ENCODE assay signal across 10 mouse cellular contexts in the genomic region with DNA sequence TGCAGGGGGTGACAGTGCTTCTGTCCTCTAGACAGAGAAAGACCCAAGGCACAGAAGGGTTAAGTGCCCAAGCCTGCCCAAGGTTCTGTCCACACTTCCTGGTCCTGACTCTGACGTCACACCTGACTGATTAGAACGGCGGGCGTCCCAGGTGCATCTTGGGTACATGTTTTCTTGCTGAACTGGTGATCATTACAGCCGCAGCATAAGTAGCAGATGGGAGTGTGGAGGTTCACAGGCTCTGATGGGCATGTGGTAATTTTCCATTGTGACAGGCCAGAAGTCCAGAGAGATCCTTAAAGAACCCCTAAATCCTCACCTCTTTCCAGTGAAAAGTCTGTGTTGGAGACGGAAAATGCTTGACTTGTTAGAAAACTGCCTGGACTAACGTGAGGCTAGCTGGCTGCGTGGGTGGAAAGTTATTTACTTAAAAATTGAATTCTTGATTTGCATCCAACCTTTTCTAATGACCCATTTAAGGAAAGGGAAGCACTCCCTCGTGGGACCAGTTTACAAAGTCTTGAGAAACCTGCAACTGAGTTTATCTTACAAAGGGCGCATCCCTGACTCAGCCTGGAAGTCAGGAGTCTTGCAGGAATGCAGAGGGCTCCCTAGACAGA. TPM values are rescaled to one million over a fixed set of nuclear protein-coding genes. Genes with fewer than 3 reads are reported as not detected.
DNase-seq lines count a peak whose midpoint lies in the region; ATAC-seq and TF ChIP-seq lines count a peak whose summit lies in the region.
"Had no signal": no experiment of that assay in that cellular context is flagged by ENCODE, and none has a peak within 500 bp of the region (broad histone marks: within the 10 kb centered on the region; RNA-seq: fewer than 3 reads in every experiment).

No protein-coding gene starts in this region.

- TF ChIP-seq CTCF in cerebellum, adult 2 months (IDR thresholded peaks at IDR 0.05; ENCODE audit: borderline replicate concordance, insufficient read depth, low read depth, low read length) = no peak

- 46% methylated on average over 10 of the region's 10 CpGs for WGBS in cerebellum, adult 2 months

- H3K4me1 ChIP-seq in cerebellum, adult 2 months (ENCODE audit: control insufficient read depth, insufficient read depth, low read length) = no peaks in the 10 kb centered on the region

- H3K4me3 ChIP-seq in cerebellum, adult 2 months (replicated peaks; ENCODE audit: insufficient read depth, low read depth, low read length) = no peak overlapping the region
- H3K4me3 ChIP-seq: embryonic facial prominence, embryonic 13.5 days had no signal

- peak; percentile 54 to 61 for DNase-seq in heart, adult 18-20 months
- no peak for DNase-seq in heart, postnatal 36 days
- peak; percentile 23 to 42 for DNase-seq in cerebellum, adult 2 months
- DNase-seq in kidney, adult 11 months = peak; percentile 68
- no peak for DNase-seq in right cerebral cortex, adult 2 months (ENCODE audit: low spot score in 2 of 2)
- no peak for DNase-seq in thymus, postnatal 0 days (ENCODE audit: low spot score)
- no peak for DNase-seq in layer of hippocampus, postnatal 36 days
- DNase-seq: liver had no signal

- H3K27me3 ChIP-seq in cerebellum, adult 2 months (ENCODE audit: control insufficient read depth, insufficient read depth, low read length) = no peaks in the 10 kb centered on the region
- H3K27me3 ChIP-seq: embryonic facial prominence, embryonic 13.5 days had no signal

- TF ChIP-seq POLR2A in cerebellum, adult 2 months (IDR thresholded peaks at IDR 0.05; ENCODE audit: borderline replicate concordance, insufficient read depth, low read length) = no peak

- no peak overlapping the region for H3K27ac ChIP-seq in cerebellum, adult 2 months (ENCODE audit: insufficient read depth, low read length)
- H3K27ac ChIP-seq: embryonic facial prominence, embryonic 13.5 days had no signal

- intact Hi-C loops in heart, postnatal 36 days (cut with DNase I) = no loop called here

- 0 out of 2 replicates have a peak, but pooled peaks have one; percentile 26 for ATAC-seq in megakaryocyte progenitor cell, adult 5-6 weeks (replicated peaks; ENCODE audit: poor library complexity)

RNA-seq across cellular contexts. Expression of gene 4930432M17Rik, which starts 20.4 kb away (rescaled TPM):
- total RNA-seq in heart, adult 18-20 months (2021) = not detected
- not detected for total RNA-seq in heart, postnatal 36 days (2021)
- not detected in 2 replicates for polyA plus RNA-seq in cerebellum, adult 2 months (2012; rRNA removed)
- total RNA-seq in megakaryocyte progenitor cell, adult 5-6 weeks (2015) = not detected in 2 replicates
- not detected in 2 replicates for total RNA-seq in megakaryocyte progenitor cell, adult 5-6 weeks (2017)
- polyA plus RNA-seq in thymus, postnatal 0 days (2015; fragmentation: Nextera tagmentation; extraction: Ambion mirVana) = not detected in 2 replicates
- total RNA-seq in layer of hippocampus, postnatal 36 days (2021) = not detected
- polyA plus RNA-seq: embryonic facial prominence, embryonic 13.5 days had no signal

Comparison
In these comparisons a context has a peak if more than half of its experiments do, and no peak if none do; other contexts are left out.
1. DNase-seq: peak in heart, adult 18-20 months (2 of 2), cerebellum, adult 2 months (2 of 2) and kidney, adult 11 months (single experiment); none in heart, postnatal 36 days (0 of 2), right cerebral cortex, adult 2 months (0 of 2), thymus, postnatal 0 days (single experiment) and layer of hippocampus, postnatal 36 days (0 of 2).